Mouse (Mus musculus): Measurements from ENCODE around the gene Ube3b.

The Ube3b gene

GRCm38 (mm10) chr5:114423961-114424360 lies 43.6 kb downstream of the Ube3b start:
- DNase-seq (ENCODE audit: low spot score) = no peak

DNA sequence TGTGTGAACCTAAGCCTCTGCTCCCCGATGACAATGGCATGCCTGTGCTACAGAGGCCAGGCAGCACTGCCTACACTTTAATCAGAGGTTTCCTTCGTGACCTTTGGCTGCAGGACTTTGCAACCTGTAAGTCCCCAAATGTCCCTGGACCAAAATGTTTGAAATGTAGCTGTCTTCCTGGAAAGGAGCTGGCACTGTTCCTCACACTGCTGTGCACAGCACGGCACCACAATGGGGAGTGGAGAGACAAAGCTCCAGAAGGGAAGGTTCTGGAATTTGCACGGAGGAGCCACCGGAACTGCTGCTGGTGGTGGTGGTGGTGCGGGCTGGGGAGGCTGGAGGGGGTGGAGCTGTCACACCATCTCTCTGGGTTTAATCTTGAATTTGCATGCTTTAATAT lies 46.3 kb downstream of the Ube3b start:
- DNase-seq (ENCODE audit: low spot score) = no peak

GRCm38 (mm10) chr5:114428621-114429020 lies 48.2 kb downstream of the Ube3b start:
- DNase-seq (ENCODE audit: low spot score) = no peak

DNA sequence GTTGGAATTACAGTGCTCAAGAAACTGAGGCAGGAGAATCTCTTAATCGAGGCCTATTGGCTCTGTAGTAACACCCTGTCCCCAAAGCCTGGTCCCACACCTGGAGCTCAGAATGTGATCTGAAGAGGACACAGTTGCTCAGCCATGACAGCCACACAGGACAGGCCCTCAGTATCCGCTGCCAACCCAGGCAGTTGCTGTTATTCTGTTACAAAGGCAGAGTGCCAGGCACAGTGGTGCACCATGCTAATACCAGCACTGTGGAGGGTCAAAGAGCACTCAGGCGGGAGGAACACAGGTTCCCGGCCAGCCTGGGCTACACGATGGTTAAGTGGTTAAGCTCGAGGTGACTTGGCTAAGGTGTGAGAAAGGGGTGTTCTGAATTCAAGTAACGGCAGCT lies 49.4 kb downstream of the Ube3b start:
- DNase-seq (ENCODE audit: low spot score) = no peak

DNA sequence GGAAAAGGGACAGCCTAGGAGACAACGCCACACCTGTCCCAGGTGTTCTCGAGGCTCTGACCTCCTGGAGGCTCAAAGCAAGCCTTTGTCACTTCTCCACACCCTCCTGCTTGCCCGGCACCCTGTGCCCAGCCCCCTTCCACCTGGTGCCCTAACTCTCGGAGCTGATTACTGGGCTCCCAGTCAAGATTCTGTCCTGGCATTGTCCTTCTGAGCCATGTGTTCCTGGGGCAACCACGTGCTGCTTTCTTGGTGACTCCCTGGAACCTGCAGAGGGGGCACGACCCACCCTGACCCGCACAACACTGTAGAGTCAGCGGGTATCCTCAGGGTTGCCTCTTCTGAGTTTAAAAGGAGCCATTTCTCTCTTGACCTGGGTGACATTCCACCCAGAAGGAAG lies 54.0 kb downstream of the Ube3b start:
- DNase-seq (ENCODE audit: low spot score) = no peak

DNA sequence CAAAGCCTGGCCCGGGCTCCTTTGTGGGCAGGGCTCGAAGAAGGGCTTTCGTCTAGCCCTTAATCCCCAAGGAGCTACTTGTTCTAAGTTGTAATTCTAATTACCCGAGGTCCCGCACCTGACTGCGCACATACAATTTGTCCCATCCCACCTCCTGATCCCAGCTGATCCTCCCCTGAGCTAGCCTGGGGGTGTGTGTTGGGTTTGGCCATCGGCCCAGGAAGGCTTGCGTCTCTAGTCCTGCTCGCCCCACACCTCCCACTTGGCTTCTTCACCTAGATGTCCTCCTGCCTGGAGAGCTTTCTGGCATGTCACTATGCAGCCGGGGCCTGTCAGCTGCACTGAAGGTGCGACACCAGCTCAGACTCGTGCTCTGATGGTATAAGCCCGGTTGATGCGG lies 55.2 kb downstream of the Ube3b start:
- DNase-seq (ENCODE audit: low spot score) = no peak

DNA sequence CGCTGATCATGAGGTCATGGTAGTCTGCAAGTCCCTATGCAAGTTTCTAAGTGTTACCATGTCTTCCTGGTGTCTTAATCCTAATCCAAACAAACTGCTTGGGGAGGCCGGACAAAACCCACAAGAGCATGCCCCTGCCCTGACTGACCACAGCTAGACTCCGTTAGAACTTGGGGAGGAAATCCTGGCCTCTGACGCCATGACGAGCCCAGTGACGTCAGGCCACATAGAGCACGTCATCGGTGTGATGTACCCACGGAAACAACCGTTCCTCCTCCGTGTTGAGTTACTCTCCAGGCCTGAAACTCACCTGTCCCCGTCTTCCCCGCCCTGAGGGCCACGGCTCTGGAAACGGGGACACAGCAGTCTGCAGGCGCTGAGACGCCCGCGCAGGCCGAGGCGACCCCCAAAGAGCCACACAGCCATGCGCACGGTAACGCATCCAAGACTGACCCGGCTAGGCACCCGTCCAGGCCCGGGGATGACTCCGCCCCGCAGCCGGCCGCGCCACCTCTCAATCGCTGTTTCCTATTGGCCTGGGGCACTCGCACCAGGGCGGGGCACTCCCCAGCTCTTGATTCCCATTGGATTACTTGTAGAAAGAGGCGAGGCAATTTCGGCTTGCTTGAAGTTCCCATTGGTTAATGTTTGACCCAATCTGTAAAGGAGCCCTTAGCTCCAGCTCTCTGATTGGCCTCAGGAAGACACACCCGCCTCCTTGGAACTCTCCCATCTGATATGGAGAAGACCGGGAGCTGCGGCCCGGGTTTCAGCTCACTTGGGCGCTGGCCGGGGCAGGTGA lies 63.4 kb downstream of the Ube3b start, which contains the start of the genes Mmab and Mvk:
TSS of gene Mmab (minus strand) at position 495 of the 802 bp plus-strand sequence.
TSS of gene Mvk (plus strand) at position 704 of the 802 bp plus-strand sequence.
- peak; percentile 98 for DNase-seq (ENCODE audit: low spot score)

- no peak for DNase-seq (ENCODE audit: low spot score)
Measured at GRCm38 (mm10) chr5:114444368-114444692, 63.9 kb downstream of the Ube3b start.

DNA sequence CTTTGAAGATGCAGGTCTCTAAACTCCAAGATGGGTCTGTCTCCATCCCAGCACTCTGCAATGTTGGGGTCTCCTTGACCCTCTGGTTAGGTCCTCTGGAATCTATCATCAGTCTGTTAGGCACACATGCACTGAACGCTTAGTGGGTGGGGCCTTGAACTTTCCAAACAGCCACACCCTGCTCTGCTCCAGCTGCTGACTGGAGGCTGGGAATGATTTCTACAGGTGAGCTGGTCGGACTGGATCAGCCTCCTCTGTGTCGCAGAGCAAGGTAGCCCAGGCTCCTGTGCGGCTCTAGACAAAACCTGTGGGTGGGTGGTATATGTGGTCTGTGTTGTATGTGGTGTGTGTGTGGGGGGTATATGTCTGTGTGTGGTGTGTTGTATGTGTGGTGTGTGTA lies 68.6 kb downstream of the Ube3b start:
- DNase-seq (ENCODE audit: low spot score) = no peak

DNA sequence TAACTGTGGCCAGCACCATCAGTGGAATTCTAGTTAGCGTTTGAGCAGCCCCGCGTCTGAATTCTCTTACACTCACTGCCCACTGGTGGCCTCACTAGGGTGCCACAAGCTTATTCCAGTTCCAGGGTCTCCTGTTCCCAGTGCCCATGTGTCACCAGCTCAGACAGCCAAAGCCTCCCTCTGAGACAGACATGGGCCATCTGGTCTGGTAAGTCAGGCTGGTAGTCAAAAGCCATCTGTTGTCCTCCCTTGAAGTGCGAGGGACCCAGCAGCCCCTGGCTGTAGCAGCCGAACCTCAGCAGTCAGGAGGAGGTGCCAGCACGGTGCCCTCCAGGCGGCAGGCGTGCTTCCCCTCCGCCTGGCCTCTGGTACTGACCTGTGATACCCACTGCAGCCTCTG lies 75.9 kb downstream of the Ube3b start:
- DNase-seq (ENCODE audit: low spot score) = no peak

- no peak for DNase-seq (ENCODE audit: low spot score)
Measured at GRCm38 (mm10) chr5:114456995-114457605, 76.7 kb downstream of the Ube3b start.

- peak; percentile 69 for DNase-seq (ENCODE audit: low spot score)
Measured at GRCm38 (mm10) chr5:114461238-114461637, 80.8 kb downstream of the Ube3b start.

DNA sequence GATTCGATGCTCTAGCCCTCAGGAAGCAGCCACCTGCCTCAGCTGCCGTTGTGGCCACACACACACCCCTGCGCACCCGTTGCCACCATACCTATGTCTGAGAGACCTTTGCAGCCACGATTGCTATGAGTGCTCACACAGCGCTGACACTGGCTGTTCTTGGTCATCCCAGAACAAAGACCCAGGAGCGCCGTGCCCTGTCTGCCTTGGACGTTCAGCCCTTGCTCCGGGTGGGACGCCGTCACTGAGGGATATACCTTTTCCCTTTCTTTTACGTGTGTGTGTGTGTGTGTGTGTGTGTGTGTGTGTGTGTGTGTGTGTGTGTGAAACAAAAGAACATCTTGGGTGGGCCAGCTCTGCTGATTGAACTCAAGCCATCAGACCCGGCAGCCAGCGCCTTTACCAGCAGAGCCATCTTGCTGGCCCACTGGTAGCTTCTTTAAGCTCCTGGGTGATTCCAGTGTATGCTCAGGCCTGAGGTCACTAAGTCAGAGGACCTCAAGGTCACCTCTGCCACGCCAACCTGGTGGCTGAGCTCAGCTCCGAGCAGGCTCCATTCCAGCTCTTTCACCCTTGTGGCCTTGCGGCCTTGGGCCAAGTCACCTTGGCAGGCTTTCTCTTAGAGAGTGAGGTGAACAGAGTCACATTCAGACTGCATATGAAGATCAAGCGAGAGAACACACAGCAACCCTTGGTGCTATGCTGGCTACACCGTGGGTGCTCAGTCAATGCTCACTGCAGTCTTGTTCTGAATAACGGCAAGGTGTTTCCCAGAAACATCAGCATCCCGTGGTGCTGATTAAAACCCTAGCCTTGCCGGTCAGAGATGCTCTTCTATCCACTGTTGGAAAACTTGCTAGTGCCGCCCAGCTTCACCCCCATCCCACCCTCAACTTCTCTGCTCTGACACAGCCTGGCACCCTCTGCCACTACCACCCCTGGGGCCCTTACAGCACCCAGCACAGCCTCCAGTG lies 81.9 kb downstream of the Ube3b start:
- DNase-seq (ENCODE audit: low spot score) = no peak

- DNase-seq (ENCODE audit: low spot score) = no peak
Measured at GRCm38 (mm10) chr5:114464561-114464960, 84.2 kb downstream of the Ube3b start.

DNA sequence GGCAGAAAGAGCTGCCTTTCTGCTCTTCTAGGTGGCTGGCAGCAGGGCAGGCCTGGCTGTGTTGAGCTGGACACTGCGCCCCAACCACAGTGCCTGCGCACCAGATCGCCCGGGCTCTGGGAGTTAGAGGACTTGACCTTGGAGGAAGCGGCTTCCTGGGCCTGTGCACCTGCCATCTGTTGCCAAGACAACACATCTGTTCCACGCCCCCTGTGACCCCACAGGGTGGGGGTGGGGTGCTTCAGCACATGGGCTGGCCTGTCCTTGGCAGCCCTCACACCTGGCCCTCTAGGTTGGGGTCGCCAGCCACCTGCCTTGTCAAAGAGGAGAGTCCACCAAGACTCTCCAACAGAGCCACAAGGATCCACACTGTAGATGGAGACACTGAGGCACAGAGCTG lies 85.2 kb downstream of the Ube3b start:
- DNase-seq (ENCODE audit: low spot score) = peak; percentile 25

- DNase-seq (ENCODE audit: low spot score) = no peak
Measured at GRCm38 (mm10) chr5:114467019-114467418, 86.6 kb downstream of the Ube3b start.

DNA sequence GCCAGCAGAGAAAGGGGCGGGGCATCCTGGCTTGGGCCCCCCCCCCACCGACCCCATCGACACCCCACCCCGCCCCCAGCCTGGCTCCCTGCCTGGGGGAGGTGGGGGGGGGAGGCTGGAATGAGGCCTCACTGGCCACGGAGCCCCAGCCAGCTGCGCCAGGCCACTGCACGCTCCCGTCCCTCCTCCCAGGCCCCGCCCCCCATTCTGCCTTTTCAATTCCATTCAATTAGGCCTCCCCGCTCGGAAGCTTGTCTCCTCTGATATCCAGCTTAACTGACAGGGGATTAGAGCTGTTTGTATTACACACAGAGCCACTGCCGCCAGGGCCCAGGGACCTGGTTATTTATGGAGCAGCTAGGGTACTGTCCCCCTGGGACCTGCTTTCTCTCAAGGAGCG lies 87.0 kb downstream of the Ube3b start:
- DNase-seq (ENCODE audit: low spot score) = peak; percentile 82

- no peak for DNase-seq (ENCODE audit: low spot score)
Measured at GRCm38 (mm10) chr5:114468007-114468406, 87.6 kb downstream of the Ube3b start.

GRCm38 (mm10) chr5:114470359-114470758 lies 90.0 kb downstream of the Ube3b start:
- DNase-seq (ENCODE audit: low spot score) = no peak
